Mouse (Mus musculus): ENCODE measurements around the gene Tpx2. TPM values are rescaled to one million over a fixed set of nuclear protein-coding genes. Genes with fewer than 3 reads are reported as not detected.

Tpx2 gene
- polyA plus RNA-seq, 1 experiment from 2014 or later: 21.9 TPM

DNA sequence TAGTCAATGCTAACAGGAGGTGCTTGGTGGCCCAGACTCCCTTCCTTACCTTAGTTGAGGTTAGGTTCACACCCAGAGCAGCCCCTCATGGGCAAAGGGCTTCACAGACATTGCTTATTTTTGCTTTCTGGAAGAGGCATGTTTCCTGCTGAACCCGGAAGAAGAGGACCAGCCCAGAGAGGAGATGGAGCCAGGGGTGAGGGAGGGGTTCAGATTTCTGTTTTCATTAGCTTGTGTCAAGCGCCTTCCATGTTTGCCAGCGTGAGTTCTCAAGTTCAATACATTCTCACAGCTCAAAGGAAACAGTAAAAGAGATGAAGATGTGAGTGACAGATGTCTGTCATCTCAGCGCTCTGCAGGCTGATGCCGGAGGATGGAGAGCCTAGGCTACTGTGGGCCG lies 62.1 kb downstream of the Tpx2 start:
- peaks cover 24% of the 10 kb centered on the region for H3K4me1 ChIP-seq (replicated peaks)
- H3K4me2 ChIP-seq: no peak overlapping the region
- no peaks in the 10 kb centered on the region for H3K9me3 ChIP-seq
- H3K27ac ChIP-seq: no peak overlapping the region
- no peak for ATAC-seq (ENCODE audit: low FRiP score)
- H3K9ac ChIP-seq: no peak overlapping the region
- peaks cover 42% of the 10 kb centered on the region for H3K27me3 ChIP-seq
- no peaks in the 10 kb centered on the region for H3K36me3 ChIP-seq
- H3K4me3 ChIP-seq: no peak overlapping the region
- WGBS: 83% methylated on average over 6 of the region's 6 CpGs

DNA sequence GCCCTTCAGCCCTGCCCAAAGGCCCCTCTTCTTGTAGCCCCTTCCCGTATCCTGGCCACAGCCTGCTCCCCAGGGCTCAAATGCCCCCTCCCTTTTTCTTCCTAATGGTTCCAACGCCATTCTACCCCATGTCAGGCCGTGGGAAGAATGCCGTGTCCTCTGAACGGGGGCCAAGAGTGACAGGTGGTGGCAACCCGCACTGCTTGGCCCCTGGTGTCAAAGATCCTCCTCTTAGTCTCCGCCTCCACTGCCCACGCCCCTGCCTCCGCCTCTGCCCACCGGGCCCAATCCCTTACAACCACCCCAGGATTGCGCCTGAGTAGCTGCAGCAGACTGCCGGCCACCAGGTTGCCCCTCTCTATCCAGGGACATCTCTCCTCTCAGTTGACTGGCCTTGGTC lies 63.3 kb downstream of the Tpx2 start, which contains the start of gene Mylk2:
Gene Mylk2, plus strand, starts transcription at position 322 of the 400 bp plus-strand sequence.
- no peaks in the 10 kb centered on the region for H3K9me3 ChIP-seq
- no peak for ATAC-seq (ENCODE audit: low FRiP score)
- WGBS: 22% methylated on average over 12 of the region's 12 CpGs

DNA sequence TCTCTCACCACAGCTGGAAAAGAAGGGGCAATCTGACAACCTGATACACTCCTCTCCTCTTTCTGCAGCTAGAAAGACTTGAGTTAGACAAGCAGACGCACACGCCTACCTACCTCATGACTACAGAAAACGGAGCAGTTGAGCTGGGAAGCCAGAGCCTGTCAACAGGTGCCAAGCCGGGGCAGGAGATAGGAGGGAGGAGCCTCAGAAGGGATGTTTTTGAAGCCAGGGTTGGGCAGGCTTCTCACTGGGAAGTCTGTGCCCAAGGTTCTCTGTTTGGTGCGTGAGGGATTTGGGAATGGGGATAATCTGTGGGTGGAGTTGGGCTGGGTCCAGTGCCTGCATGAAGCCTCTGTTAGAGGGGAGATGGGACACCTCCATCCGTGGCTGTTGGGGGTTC lies 63.7 kb downstream of the Tpx2 start:
- no peaks in the 10 kb centered on the region for H3K9me3 ChIP-seq
- WGBS: 30% methylated on average over 6 of the region's 6 CpGs
- ATAC-seq (ENCODE audit: low FRiP score): no peak

More for the DNA sequence above, 63.3 kb downstream of the Tpx2 start, which contains the start of gene Mylk2:
- H3K9ac ChIP-seq: no peak within 1 kb of the TSS
- no peak within 1 kb of the TSS for H3K4me3 ChIP-seq
- no peak within 1 kb of the TSS for H3K4me2 ChIP-seq
- peaks cover 49% of the 10 kb centered on the region for H3K27me3 ChIP-seq
- H3K36me3 ChIP-seq: no peaks in the 10 kb centered on the region
- H3K4me1 ChIP-seq (replicated peaks): peaks cover 24% of the 10 kb centered on the region
- H3K27ac ChIP-seq: no peak within 1 kb of the TSS

DNA sequence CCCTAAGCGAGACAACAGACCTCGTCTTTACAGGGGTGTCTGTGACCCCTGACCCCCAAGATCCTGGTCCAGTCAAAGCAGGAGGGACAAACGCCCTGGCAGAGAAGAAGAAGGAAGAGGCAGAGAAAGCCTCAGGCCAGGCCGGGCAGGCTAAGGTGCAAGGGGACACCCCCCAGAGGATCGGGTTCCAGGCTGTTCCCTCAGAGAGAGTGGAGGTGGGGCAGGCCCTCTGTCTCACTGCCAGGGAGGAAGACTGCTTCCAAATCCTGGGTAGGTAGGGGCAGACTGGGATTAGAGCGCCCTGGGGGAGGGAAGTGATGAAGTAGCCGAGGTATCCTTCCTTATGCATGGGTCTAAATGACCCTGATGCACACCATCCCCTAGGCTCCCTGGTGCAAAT lies 65.7 kb downstream of the Tpx2 start:
- H3K27me3 ChIP-seq: peaks cover 57% of the 10 kb centered on the region
- peaks cover 13% of the 10 kb centered on the region for H3K4me1 ChIP-seq (replicated peaks)
- no peak overlapping the region for H3K9ac ChIP-seq
- WGBS: 39% methylated on average over 7 of the region's 7 CpGs
- no peak overlapping the region for H3K4me3 ChIP-seq
- no peaks in the 10 kb centered on the region for H3K36me3 ChIP-seq
- H3K4me2 ChIP-seq: no peak overlapping the region
- no peak overlapping the region for H3K27ac ChIP-seq
- H3K9me3 ChIP-seq: no peaks in the 10 kb centered on the region
- no peak for ATAC-seq (ENCODE audit: low FRiP score)

More for the DNA sequence above, 63.7 kb downstream of the Tpx2 start:
- Histone ChIP-seq H3K4me2 (no peak overlapping the region), H3K4me3 (no peak overlapping the region), H3K27me3 (peaks cover 49% of the 10 kb centered on the region), H3K9ac (no peak overlapping the region), H3K4me1 (replicated peaks) (peaks cover 22% of the 10 kb centered on the region), H3K36me3 (no peaks in the 10 kb centered on the region), H3K27ac (no peak overlapping the region)

DNA sequence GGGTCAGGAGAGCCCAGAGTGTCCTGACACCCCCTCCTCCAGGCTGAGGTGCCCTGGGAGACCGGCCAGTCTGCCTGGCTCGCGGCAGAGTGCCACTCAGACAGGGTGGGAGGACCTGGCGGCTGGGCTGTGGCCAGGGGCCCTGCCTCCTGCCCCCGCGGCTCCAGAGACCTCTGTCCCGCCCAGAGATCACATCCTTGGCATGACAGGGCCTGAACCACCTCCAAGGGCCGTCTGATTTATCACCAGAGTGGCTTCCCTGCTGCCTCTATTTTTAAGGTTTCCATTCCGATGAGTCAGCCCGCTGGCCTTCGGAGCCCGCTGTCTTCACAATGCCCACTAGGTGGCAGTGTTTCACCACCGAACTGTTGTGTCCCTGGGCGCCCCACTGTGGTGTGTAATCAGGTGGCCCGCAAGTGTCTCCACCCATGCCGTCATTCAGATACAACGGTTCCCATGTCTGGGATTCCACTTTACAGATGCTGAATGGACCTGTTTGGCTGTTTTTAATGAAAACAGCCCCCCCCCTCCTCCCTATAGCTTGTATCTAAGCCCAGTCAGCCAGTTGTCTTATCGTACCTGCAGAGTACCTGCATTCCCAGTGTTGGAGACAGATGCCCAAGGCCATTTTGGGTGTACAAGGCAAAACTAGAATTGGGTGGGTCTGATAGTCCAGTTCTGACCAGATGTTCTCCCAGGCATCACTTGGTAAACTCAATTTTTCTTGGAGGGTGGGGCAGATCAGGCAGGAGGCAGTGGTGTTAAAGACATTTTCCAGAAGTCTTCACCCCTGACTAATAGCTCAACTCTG lies 66.8 kb downstream of the Tpx2 start:
- Histone ChIP-seq H3K27me3 (peaks cover 57% of the 10 kb centered on the region), H3K9ac (peak overlapping the region; percentile 65), H3K36me3 (no peaks in the 10 kb centered on the region), H3K9me3 (no peaks in the 10 kb centered on the region), H3K4me3 (peak overlapping the region; percentile 25; the same call in 1 of the 2 replicates), H3K4me2 (peak overlapping the region; percentile 51), H3K4me1 (replicated peaks) (peaks cover 13% of the 10 kb centered on the region), H3K27ac (no peak overlapping the region)
- ATAC-seq (ENCODE audit: low FRiP score): peak; percentile 80
- 2% methylated on average over 17 of the region's 18 CpGs for WGBS

DNA sequence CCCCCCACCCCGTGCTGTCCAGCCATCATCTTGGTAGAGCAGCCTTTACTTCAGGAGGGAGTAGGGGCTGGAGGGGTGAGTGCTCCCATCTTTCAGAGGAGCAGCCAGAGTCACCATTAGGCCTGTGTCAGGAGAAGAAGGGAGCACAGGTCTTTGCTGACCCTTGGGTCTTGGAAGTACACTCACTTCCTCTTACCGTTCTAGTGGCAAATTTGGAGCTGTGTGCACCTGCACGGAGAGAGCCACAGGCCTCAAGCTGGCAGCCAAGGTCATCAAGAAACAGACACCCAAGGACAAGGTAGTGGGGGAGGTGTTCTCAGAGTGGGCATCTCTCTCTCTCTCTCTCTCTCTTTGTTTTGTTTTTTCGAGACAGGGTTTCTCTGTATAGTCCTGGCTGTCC lies 67.7 kb downstream of the Tpx2 start:
- H3K27me3 ChIP-seq: peaks cover 52% of the 10 kb centered on the region
- no peaks in the 10 kb centered on the region for H3K36me3 ChIP-seq
- H3K4me2 ChIP-seq: no peak overlapping the region
- WGBS: 61% methylated on average over 4 of the region's 4 CpGs
- H3K27ac ChIP-seq: no peak overlapping the region
- peaks cover 13% of the 10 kb centered on the region for H3K4me1 ChIP-seq (replicated peaks)
- no peak for ATAC-seq (ENCODE audit: low FRiP score)
- no peak overlapping the region for H3K9ac ChIP-seq
- no peaks in the 10 kb centered on the region for H3K9me3 ChIP-seq
- no peak overlapping the region for H3K4me3 ChIP-seq

DNA sequence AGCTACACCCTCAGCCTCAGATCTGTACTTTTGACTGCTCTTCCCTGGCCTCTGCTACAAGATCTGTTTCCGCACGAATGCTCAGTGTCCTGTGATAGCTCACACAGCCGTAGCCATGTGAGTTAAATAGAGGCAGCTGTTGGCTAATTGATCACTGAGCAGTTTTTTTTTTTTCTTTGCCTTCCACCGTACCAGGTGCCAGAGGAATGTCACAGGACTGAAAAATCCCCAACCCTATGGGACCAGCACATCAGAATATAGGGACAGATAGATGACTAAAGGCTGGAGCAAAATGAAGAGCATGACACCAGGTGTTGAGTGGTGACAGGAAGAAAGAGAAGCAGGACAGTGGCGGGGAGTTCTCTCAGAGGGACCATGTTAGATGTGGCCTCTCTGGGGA lies 68.3 kb downstream of the Tpx2 start:
- Histone ChIP-seq H3K27me3 (peaks cover 45% of the 10 kb centered on the region), H3K36me3 (no peaks in the 10 kb centered on the region), H3K4me1 (replicated peaks) (peaks cover 10% of the 10 kb centered on the region), H3K4me3 (no peak overlapping the region), H3K9ac (no peak overlapping the region), H3K9me3 (no peaks in the 10 kb centered on the region), H3K4me2 (no peak overlapping the region), H3K27ac (no peak overlapping the region)
- 59% methylated on average over 5 of the region's 5 CpGs for WGBS
- no peak for ATAC-seq (ENCODE audit: low FRiP score)

DNA sequence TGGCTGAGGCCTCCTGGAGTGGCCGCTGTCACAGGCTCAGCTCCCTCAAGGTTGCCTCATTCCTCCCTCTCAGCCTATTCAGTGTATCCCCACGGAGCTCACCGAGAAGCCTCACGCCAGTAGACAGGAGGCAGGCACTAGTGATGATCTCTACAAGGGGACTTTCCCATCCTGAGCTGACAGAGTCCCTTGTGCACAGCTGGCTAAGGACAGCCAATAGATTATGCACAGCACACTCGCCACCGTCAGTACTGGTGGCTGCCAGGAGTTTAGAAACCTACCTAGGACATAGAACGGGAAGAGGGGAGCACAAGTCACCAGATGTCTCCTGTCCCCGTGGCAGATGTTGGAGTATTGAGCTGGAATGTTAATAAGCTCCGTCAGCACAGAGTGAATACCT lies 69.9 kb downstream of the Tpx2 start:
- Histone ChIP-seq H3K9ac (no peak overlapping the region), H3K9me3 (no peaks in the 10 kb centered on the region), H3K4me2 (no peak overlapping the region), H3K36me3 (no peaks in the 10 kb centered on the region), H3K27me3 (peaks cover 30% of the 10 kb centered on the region), H3K4me3 (no peak overlapping the region), H3K4me1 (replicated peaks) (peaks cover 12% of the 10 kb centered on the region), H3K27ac (no peak overlapping the region)
- 59% methylated on average over 9 of the region's 9 CpGs for WGBS
- ATAC-seq (ENCODE audit: low FRiP score): no peak

DNA sequence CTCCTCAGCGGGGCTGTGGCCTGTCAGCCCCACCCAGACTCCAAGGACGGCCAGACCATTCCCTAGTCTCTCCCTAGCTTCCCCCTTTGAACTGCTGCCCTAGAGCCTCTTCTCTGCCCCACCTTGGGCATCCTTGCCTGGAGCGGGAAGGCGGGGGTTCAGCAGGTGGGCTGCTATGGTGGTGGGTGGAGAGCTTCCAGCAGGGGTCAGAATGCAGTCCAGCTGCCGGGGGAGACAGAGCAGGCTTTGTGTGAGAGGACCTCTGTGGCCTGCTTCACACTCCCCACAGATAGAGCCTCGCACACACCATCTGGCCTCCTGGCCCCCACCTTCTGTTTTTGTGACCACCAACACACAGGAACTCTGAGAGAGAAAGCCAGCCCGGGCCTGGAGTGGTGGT lies 74.6 kb downstream of the Tpx2 start:
- H3K4me2 ChIP-seq: no peak overlapping the region
- 33% methylated on average over 7 of the region's 7 CpGs for WGBS
- H3K36me3 ChIP-seq: no peaks in the 10 kb centered on the region
- H3K9me3 ChIP-seq: no peaks in the 10 kb centered on the region
- peaks cover 2% of the 10 kb centered on the region for H3K27me3 ChIP-seq
- ATAC-seq (ENCODE audit: low FRiP score): 0 out of 2 replicates have a peak, but pooled peaks have one; percentile 41
- no peak overlapping the region for H3K9ac ChIP-seq
- H3K4me1 ChIP-seq (replicated peaks): peaks cover 13% of the 10 kb centered on the region
- H3K27ac ChIP-seq: no peak overlapping the region
- H3K4me3 ChIP-seq: no peak overlapping the region

DNA sequence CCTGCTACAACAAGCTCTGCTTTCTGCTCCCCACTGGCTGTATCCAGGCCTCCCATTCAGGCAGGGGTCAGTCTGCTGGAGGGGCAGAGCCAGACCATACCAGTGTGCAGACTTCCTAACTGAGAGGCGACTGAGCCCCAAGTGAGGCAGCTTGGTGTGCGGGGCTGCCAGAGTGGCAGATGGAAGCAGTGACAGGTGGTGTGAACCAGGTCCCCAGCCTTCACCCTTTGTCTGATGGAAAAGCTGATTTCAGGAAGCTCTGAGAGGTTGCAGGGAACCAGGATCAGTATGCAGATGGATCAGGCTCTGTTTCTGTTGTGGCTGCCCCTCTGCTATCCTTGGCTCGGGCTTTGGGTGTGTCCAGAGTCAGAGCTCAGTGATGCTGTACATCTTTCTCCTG lies 75.9 kb downstream of the Tpx2 start:
- H3K4me2 ChIP-seq: no peak overlapping the region
- peaks cover 10% of the 10 kb centered on the region for H3K4me1 ChIP-seq (replicated peaks)
- no peak overlapping the region for H3K27ac ChIP-seq
- no peak for ATAC-seq (ENCODE audit: low FRiP score)
- no peaks in the 10 kb centered on the region for H3K36me3 ChIP-seq
- 68% methylated on average over 3 of the region's 3 CpGs for WGBS
- no peak overlapping the region for H3K4me3 ChIP-seq
- H3K9ac ChIP-seq: no peak overlapping the region
- no peaks in the 10 kb centered on the region for H3K9me3 ChIP-seq
- no peaks in the 10 kb centered on the region for H3K27me3 ChIP-seq

DNA sequence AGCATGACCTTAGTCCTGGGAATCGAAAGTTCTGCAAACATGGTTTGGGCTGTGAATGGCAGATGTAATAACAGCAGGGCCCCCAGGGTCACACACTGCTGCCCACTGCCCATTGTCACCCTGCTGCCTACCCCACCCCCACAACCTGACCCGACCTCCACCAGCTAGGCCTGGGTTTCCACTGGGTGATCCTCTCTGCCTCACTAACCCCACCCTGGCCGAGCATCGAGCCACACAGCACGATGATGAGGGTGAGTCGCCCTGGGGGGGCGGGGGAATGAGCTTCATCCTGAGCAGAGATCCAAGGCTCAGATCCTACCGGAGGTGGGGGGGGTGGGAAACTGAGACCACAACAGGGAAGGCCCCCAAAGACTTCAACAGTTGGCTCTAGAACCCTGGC lies 76.4 kb downstream of the Tpx2 start:
- no peaks in the 10 kb centered on the region for H3K36me3 ChIP-seq
- H3K4me2 ChIP-seq: no peak overlapping the region
- H3K27ac ChIP-seq: no peak overlapping the region
- 46% methylated on average over 8 of the region's 8 CpGs for WGBS
- H3K9me3 ChIP-seq: no peaks in the 10 kb centered on the region
- H3K4me3 ChIP-seq: no peak overlapping the region
- ATAC-seq (ENCODE audit: low FRiP score): no peak
- H3K9ac ChIP-seq: no peak overlapping the region
- H3K4me1 ChIP-seq (replicated peaks): peaks cover 10% of the 10 kb centered on the region
- no peaks in the 10 kb centered on the region for H3K27me3 ChIP-seq

DNA sequence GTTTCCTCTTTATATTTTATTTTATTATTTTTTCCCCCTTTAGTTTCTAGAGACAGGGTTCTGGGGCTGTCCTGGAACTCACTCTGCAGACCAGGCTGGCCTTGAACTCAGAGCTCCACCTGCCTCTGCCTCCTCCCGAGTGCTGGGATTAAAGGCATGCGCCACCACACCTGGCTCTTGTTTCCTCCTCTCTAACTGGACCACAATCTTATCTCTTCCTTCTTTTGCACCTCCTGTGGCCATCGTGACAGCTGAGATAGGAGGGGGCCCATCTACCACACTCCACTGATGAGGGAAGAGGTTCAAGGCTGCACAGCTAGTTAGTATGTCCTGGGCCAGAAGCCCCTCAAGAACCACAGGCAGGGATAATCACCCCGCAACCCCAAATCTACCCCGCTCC lies 76.8 kb downstream of the Tpx2 start:
- WGBS: 91% methylated on average over 5 of the region's 5 CpGs
- Histone ChIP-seq H3K9ac (no peak overlapping the region), H3K4me2 (no peak overlapping the region), H3K36me3 (no peaks in the 10 kb centered on the region), H3K9me3 (no peaks in the 10 kb centered on the region), H3K27me3 (no peaks in the 10 kb centered on the region), H3K27ac (no peak overlapping the region), H3K4me3 (no peak overlapping the region), H3K4me1 (replicated peaks) (peaks cover 10% of the 10 kb centered on the region)
- ATAC-seq (ENCODE audit: low FRiP score): no peak

Data from hindbrain, embryonic 13.5 days (tissue).